Mouse (Mus musculus) T-helper 2 cell (primary cell): ENCODE measurements around the gene Rsph6a.

Source experiments
- in situ Hi-C: fragments of 300-600 bp; cut with MboI, MseI; formaldehyde crosslinking; loops from one replicate; pipeline ENCODE4 v1.15.1; 2025; ENCODE audit warnings: high pct_unique_total_duplicates

The Rsph6a gene

GRCm38 (mm10) chr7:19077761-19078160 lies 23.3 kb downstream of the Rsph6a start:
- in situ Hi-C loops: no loop called here

- in situ Hi-C loops: no loop called here
Observed at GRCm38 (mm10) chr7:19078732-19079131, 24.2 kb downstream of the Rsph6a start.

DNA sequence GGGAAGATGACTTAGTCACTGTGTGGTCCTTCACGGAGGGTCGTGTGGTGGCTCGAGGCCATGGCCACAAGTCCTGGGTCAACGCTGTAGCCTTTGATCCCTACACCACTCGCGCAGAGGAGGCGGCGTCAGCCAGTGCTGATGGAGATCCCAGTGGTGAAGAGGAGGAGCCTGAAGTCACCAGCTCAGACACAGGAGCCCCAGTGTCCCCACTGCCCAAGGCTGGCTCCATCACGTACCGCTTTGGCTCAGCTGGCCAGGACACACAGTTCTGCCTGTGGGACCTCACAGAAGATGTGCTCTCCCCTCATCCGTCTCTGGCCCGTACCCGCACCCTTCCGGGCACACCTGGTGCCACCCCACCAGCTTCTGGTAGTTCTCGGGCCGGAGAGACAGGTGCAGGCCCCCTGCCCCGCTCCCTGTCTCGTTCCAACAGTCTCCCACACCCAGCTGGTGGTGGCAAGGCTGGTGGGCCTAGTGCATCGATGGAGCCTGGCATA lies 26.0 kb downstream of the Rsph6a start:
- in situ Hi-C loops: no loop called here

GRCm38 (mm10) chr7:19082171-19082570 lies 27.7 kb downstream of the Rsph6a start:
- in situ Hi-C loops: no loop called here

GRCm38 (mm10) chr7:19083096-19083495 lies 28.6 kb downstream of the Rsph6a start:
- in situ Hi-C loops: no loop called here

- in situ Hi-C loops: no loop called here
Observed at GRCm38 (mm10) chr7:19083701-19084100, 29.2 kb downstream of the Rsph6a start, which contains the start of gene Dmpk. Gene Dmpk (plus strand): TSS chr7:19083849.

DNA sequence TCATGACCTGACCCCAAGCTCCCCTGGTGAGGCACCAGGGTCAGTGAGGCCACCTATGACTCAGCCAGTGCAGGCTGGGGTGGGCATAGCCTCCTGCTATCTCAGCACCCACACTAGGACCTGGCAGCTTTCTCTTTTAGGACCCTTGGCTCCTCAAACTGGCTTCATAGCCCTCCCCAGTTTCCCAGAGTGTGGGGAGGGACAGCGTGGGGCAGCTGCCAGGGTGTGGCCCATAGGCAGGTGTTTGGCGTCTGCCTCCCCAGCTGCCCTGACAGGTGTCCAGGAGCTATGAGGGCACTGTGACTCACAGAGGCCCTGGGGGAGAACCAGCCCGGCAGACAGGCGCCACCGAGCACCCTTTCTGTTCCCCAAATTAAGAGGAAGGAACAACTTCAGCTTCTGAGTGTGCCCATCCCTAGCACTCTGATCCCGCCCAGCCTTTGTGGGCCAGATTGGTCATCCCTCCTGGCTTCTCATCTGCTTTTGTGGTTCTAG lies 29.8 kb downstream of the Rsph6a start:
- in situ Hi-C loops: no loop called here

GRCm38 (mm10) chr7:19084921-19085473 lies 30.5 kb downstream of the Rsph6a start:
- in situ Hi-C loops: loop anchor here (5.0 kb wide), 1 partner anchor 48 kb away; no protein-coding TSS in a partner anchor

- in situ Hi-C loops: loop anchor here (5.0 kb wide), 1 partner anchor 48 kb away; no protein-coding TSS in a partner anchor
Observed at GRCm38 (mm10) chr7:19085495-19085894, 31.0 kb downstream of the Rsph6a start.

- in situ Hi-C loops: loop anchor here (5.0 kb wide), 1 partner anchor 49 kb away; no protein-coding TSS in a partner anchor
Observed at GRCm38 (mm10) chr7:19086042-19086441, 31.6 kb downstream of the Rsph6a start.

DNA sequence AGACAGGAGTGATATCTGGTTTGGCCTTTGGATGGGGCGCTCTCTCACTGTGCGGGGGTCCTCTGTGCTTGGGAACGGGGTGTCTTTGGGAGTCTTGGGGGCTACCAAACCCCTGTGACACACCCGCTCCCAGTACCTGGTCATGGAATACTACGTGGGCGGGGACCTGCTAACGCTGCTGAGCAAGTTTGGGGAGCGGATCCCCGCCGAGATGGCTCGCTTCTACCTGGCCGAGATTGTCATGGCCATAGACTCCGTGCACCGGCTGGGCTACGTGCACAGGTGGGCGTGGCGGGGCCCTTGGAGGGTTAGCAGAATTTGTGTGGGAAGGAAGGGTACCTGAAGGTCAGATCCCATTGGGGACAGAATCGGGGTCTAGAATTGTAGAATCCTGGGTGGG lies 32.3 kb downstream of the Rsph6a start:
- in situ Hi-C loops: loop anchor here (5.0 kb wide), 1 partner anchor 49 kb away; no protein-coding TSS in a partner anchor

DNA sequence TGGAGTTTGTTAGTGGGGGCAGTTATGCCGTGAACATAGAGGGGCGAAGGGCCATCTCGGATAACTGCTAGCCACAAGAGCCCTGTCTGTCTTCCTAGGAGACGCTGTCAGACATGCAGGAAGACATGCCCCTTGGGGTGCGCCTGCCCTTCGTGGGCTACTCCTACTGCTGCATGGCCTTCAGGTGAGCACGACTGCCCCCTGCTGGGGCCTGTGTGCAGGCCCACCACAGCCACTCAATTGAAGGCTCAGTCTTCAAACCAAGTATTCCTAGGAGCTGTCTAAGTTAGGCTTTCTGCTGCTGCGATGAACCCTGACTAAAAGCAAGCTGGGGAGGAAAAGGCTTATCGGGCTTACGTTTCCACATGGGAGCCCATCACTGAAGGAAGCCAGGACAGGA lies 34.3 kb downstream of the Rsph6a start:
- in situ Hi-C loops: loop anchor here (5.0 kb wide), 1 partner anchor 52 kb away; no protein-coding TSS in a partner anchor

- in situ Hi-C loops: no loop called here
Observed at GRCm38 (mm10) chr7:19091913-19092312, 37.4 kb downstream of the Rsph6a start.

DNA sequence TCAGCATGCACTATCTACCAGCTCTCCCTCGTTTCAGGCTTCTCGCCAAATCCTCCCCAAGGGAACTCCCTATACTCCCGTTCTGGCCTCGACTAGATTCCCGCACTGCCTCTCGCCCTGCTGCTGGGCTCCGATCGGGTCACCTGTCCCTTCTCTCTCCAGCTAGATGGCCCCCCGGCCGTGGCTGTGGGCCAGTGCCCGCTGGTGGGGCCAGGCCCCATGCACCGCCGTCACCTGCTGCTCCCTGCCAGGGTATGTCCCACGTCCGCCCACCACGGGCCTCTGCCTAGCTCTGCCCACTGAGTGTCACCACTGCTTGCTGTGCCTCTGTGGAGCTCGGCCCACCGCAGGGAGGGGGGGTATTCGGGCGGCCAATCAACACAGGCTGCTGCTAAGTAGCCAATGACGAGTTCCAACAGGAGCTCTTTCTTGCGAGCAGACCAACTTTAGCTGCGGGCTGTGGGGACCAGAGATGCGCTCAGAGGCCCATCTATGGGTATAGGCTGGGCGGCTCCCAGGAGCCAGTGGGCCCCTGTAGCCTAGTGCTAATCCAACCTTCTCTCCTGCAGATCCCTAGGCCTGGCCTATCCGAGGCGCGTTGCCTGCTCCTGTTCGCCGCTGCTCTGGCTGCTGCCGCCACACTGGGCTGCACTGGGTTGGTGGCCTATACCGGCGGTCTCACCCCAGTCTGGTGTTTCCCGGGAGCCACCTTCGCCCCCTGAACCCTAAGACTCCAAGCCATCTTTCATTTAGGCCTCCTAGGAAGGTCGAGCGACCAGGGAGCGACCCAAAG lies 38.1 kb downstream of the Rsph6a start:
- in situ Hi-C loops: no loop called here

GRCm38 (mm10) chr7:19093174-19093521 lies 38.7 kb downstream of the Rsph6a start:
- in situ Hi-C loops: no loop called here

DNA sequence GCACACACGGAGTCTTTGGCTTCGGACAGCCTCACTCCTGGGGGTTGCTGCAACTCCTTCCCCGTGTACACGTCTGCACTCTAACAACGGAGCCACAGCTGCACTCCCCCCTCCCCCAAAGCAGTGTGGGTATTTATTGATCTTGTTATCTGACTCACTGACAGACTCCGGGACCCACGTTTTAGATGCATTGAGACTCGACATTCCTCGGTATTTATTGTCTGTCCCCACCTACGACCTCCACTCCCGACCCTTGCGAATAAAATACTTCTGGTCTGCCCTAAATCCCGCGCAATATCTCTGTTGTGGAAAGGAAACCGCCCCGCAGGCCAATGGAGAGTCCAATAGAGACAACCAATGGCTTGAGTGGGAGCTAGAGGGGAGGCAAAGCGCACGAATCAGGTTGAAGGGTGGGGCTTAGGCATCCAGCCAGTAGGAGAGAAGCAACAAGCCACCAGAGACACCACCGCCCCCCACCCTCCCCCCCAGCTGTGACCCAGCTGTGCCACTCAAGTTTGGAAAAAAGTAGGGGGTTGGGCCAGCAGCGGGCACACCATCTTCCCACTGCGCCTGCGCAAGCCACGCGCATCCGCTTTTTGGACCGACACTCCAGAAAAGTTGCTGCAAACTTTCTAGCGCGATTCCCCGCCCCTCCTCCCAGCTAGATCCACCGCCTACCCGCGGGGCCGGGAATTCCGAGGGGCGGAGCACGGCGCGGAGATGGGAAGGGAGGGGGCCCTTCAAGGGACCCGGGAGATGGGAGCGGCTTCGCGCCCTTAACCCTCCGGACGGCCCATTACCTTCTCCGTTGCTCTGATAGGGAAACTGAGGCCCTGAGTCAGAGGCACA lies 39.3 kb downstream of the Rsph6a start:
- in situ Hi-C loops: no loop called here

DNA sequence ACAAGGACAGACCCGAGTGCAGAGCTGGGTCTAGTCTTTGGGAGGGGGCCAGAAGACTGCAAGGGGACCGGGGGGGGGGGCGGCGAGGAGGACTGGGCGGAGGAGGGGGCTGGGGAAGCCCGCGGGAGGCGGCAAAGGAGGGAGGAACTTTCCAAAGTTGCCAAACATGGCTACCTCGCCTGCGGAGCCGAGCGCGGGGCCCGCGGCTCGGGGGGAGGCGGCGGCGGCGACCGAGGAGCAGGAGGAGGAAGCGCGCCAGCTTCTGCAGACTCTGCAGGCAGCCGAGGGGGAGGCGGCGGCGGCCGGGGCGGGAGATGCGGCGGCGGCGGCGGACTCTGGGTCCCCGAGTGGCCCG lies 40.0 kb downstream of the Rsph6a start, which contains the start of gene Six5:
Gene Six5, plus strand, starts transcription at position 124 of the 355 bp plus-strand sequence.
- in situ Hi-C loops: no loop called here

DNA sequence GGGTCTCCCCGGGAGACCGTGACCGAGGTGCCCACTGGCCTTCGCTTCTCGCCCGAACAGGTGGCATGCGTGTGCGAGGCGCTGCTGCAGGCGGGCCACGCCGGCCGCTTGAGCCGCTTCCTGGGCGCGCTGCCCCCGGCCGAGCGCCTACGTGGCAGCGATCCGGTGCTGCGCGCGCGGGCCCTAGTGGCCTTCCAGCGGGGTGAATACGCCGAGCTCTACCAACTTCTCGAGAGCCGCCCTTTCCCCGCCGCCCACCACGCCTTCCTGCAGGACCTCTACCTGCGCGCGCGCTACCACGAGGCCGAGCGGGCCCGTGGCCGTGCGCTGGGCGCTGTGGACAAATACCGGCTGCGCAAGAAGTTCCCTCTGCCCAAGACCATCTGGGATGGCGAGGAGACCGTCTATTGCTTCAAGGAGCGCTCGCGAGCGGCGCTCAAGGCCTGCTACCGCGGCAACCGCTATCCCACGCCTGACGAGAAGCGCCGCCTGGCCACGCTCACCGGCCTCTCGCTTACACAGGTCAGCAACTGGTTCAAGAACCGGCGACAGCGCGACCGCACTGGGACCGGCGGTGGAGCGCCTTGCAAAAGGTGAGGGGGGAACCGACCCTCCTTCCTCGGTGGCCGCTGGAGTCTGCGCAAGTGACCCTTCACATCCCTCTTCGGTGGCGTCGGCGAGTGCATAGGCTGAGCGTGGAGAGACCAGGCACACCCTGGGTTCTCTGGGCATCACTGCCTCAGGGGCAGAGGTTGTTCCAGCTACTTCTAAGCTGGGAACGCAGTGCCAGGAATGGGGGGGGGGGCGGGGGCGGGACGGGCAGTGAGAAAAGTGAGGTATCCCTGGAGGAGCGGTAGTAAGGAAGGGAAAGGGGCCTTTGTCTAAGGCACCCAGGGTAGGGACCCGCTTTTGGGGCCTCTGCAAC lies 40.6 kb downstream of the Rsph6a start:
- in situ Hi-C loops: no loop called here

DNA sequence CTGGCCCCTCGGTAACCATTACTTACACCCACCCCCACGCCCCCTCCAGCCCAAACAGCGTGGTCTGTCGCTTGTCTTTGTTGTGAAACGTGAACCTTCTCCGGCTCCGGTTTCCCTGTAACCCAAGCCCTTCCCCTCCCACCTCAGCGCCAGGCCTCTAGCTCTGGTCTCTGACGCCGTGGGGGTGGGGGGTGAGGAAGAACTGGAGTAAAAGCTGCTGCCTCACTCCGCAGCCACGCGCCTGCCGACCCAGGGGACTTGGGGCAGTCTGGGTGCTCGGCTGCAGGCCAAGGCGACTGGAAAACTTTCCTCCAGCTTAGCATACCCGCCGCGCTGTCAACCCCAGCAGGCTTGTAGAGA lies 41.2 kb downstream of the Rsph6a start:
- in situ Hi-C loops: no loop called here

DNA sequence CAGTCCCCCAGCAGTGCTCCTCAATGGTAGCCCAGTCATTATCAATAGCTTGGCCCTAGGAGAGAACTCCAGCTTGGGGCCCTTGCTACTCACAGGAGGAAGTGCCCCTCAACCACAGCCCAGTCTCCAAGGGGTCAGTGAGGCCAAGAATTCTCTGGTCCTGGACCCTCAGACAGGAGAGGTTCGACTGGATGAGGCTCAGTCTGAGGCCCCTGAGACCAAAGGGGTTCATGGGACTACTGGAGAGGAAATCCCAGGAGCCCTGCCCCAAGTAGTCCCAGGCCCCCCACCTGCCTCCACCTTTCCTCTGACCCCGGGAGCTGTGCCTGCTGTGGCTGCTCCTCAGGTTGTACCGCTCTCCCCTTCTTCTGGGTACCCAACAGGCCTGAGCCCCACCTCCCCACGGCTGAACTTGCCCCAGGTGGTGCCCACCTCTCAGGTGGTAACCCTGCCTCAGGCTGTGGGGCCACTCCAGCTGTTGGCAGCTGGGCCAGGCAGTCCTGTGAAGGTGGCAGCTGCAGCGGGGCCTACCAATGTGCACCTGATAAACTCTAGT lies 42.0 kb downstream of the Rsph6a start:
- in situ Hi-C loops: no loop called here
